Comparison of ENCODE assay signal across 18 mouse cellular contexts in the genomic region with DNA sequence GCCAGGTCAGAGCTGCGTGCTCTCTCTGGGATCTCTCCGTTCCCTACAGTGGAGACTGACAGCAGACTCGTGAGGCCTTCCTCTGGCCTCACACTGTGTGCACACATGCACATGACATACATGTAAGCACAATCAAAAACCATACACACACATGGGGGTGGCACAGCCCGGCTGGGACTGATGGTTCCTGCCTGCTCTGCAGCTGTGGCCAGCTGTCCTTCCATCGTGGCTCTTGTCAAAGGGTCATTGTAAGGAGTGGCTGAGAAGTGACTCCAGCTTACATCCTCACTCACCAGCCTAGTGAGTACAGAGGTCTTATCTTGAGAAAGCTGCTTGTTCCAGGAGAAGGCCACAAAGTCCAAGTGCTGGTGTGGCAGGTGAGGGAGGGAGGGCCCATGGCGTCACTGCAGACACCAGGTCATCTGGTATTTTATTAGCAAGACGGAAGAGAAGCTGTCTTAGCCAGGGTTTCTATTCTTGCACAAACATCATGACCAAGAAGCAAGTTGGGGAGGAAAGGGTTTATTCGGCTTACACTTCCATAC. TPM values are rescaled to one million over a fixed set of nuclear protein-coding genes. Genes with fewer than 3 reads are reported as not detected.
DNase-seq lines count a peak whose midpoint lies in the region; ATAC-seq and TF ChIP-seq lines count a peak whose summit lies in the region.
"Had no signal": no experiment of that assay in that cellular context is flagged by ENCODE, and none has a peak within 500 bp of the region (broad histone marks: within the 10 kb centered on the region; RNA-seq: fewer than 3 reads in every experiment).

No protein-coding gene starts in this region.

- peaks cover 9% of the 10 kb centered on the region; the same call in 1 of the 2 replicates for H3K4me1 ChIP-seq in hindbrain, embryonic 15.5 days (replicated peaks)
- peaks cover 8% of the 10 kb centered on the region for H3K4me1 ChIP-seq in hindbrain, embryonic 14.5 days (replicated peaks; ENCODE audit: control insufficient read depth, insufficient read depth, low read length)
- H3K4me1 ChIP-seq in embryonic facial prominence, embryonic 12.5 days, result peaks cover 4% of the 10 kb centered on the region; the same call in 1 of the 2 replicates
- peaks cover 8% of the 10 kb centered on the region; the same call in 1 of the 2 replicates for H3K4me1 ChIP-seq in intestine, embryonic 14.5 days (replicated peaks; ENCODE audit: control insufficient read depth, insufficient read depth, low read length)
- H3K4me1 ChIP-seq in small intestine, adult 2 months (ENCODE audit: control insufficient read depth, insufficient read depth, insufficient read length, low read length), result peaks cover 29% of the 10 kb centered on the region
- H3K4me1 ChIP-seq in liver, embryonic 11.5 days (replicated peaks; ENCODE audit: control insufficient read depth, insufficient read depth, low read length), result peaks cover 10% of the 10 kb centered on the region; the same call in 1 of the 2 replicates
- H3K4me1 ChIP-seq: heart, embryonic 10.5 days; limb, embryonic 12.5 days had no signal

- TF ChIP-seq CTCF in small intestine, adult 2 months (IDR thresholded peaks at IDR 0.05; ENCODE audit: extremely low read depth, insufficient read length, insufficient replicate concordance, low read depth, low read length), result no peak

- no peak for DNase-seq in hindbrain, embryonic 14.5 days (ENCODE audit: low spot score)
- DNase-seq in intestine, embryonic 14.5 days (ENCODE audit: low spot score), result no peak
- no peak for DNase-seq in urinary bladder, postnatal 36 days (ENCODE audit: low spot score in 2 of 2)
- no peak for DNase-seq in liver, embryonic 11.5 days (ENCODE audit: low spot score)
- DNase-seq: cerebellum, adult 18-20 months; liver, embryonic 13.5 days; thymus, postnatal 14 days had no signal

- no peak overlapping the region for H3K4me3 ChIP-seq in hindbrain, embryonic 15.5 days
- no peak overlapping the region for H3K4me3 ChIP-seq in hindbrain, embryonic 14.5 days (replicated peaks; ENCODE audit: low read length)
- H3K4me3 ChIP-seq in embryonic facial prominence, embryonic 12.5 days, result no peak overlapping the region
- no peak overlapping the region for H3K4me3 ChIP-seq in intestine, embryonic 14.5 days (ENCODE audit: low read depth, low read length)
- H3K4me3 ChIP-seq in small intestine, adult 2 months (ENCODE audit: low read depth, low read length), result peak overlapping the region; percentile 29
- H3K4me3 ChIP-seq in liver, embryonic 11.5 days (ENCODE audit: low read depth, low read length), result no peak overlapping the region
- H3K4me3 ChIP-seq: embryonic facial prominence, embryonic 13.5 days; heart, embryonic 10.5 days; limb, embryonic 12.5 days; liver, embryonic 13.5 days; midbrain, embryonic 12.5 days; neural tube, embryonic 13.5 days had no signal

- no peaks in the 10 kb centered on the region for H3K9me3 ChIP-seq in hindbrain, embryonic 15.5 days
- H3K9me3 ChIP-seq in hindbrain, embryonic 14.5 days (ENCODE audit: control insufficient read depth, low read length), result no peaks in the 10 kb centered on the region
- no peaks in the 10 kb centered on the region for H3K9me3 ChIP-seq in embryonic facial prominence, embryonic 12.5 days
- no peaks in the 10 kb centered on the region for H3K9me3 ChIP-seq in intestine, embryonic 14.5 days (ENCODE audit: control insufficient read depth, low read length)
- H3K9me3 ChIP-seq in liver, embryonic 11.5 days (ENCODE audit: control insufficient read depth, low read length), result no peaks in the 10 kb centered on the region
- H3K9me3 ChIP-seq: embryonic facial prominence, embryonic 13.5 days; heart, embryonic 10.5 days; limb, embryonic 12.5 days; liver, embryonic 13.5 days; midbrain, embryonic 12.5 days; neural tube, embryonic 13.5 days had no signal

- no peak overlapping the region for H3K27ac ChIP-seq in hindbrain, embryonic 15.5 days (replicated peaks)
- H3K27ac ChIP-seq in hindbrain, embryonic 14.5 days, result no peak overlapping the region
- no peak overlapping the region for H3K27ac ChIP-seq in embryonic facial prominence, embryonic 12.5 days
- no peak overlapping the region for H3K27ac ChIP-seq in intestine, embryonic 14.5 days (ENCODE audit: low read depth)
- peak overlapping the region; percentile 90 for H3K27ac ChIP-seq in small intestine, adult 2 months (ENCODE audit: insufficient read depth, low read depth, low read length)
- no peak overlapping the region for H3K27ac ChIP-seq in liver, embryonic 11.5 days (ENCODE audit: low read depth, low read length)
- H3K27ac ChIP-seq: embryonic facial prominence, embryonic 13.5 days; heart, embryonic 10.5 days; kidney, postnatal 0 days; limb, embryonic 12.5 days; liver, embryonic 13.5 days; macrophage; midbrain, embryonic 12.5 days; neural tube, embryonic 13.5 days had no signal

- no peak overlapping the region for H3K9ac ChIP-seq in hindbrain, embryonic 15.5 days
- no peak overlapping the region for H3K9ac ChIP-seq in hindbrain, embryonic 14.5 days
- H3K9ac ChIP-seq in embryonic facial prominence, embryonic 12.5 days, result no peak overlapping the region
- no peak overlapping the region for H3K9ac ChIP-seq in intestine, embryonic 14.5 days (ENCODE audit: low read length)
- H3K9ac ChIP-seq in liver, embryonic 11.5 days (ENCODE audit: low read depth, low read length), result no peak overlapping the region
- H3K9ac ChIP-seq: embryonic facial prominence, embryonic 13.5 days; limb, embryonic 12.5 days; liver, embryonic 13.5 days; midbrain, embryonic 12.5 days had no signal

- TF ChIP-seq POLR2A in small intestine, adult 2 months (IDR thresholded peaks at IDR 0.05; ENCODE audit: low read depth, low read length), result no peak; the same call in 1 of the 2 replicates

- peak; percentile 23; the same call in 1 of the 2 replicates for ATAC-seq in hindbrain, embryonic 15.5 days (ENCODE audit: low FRiP score, low read depth)
- ATAC-seq in hindbrain, embryonic 14.5 days (ENCODE audit: low FRiP score), result no peak
- 0 out of 2 replicates have a peak, but pooled peaks have one; percentile 42 for ATAC-seq in embryonic facial prominence, embryonic 12.5 days (ENCODE audit: insufficient number of reproducible peaks, insufficient read depth, low FRiP score, low TSS enrichment)
- peak; percentile 50; the same call in 1 of the 2 replicates for ATAC-seq in intestine, embryonic 14.5 days (replicated peaks; ENCODE audit: low FRiP score, low TSS enrichment, low read depth)
- no peak for ATAC-seq in liver, embryonic 11.5 days (replicated peaks; ENCODE audit: low FRiP score)

- H3K4me2 ChIP-seq in hindbrain, embryonic 15.5 days, result no peak overlapping the region
- no peak overlapping the region for H3K4me2 ChIP-seq in hindbrain, embryonic 14.5 days (replicated peaks)
- no peak overlapping the region for H3K4me2 ChIP-seq in embryonic facial prominence, embryonic 12.5 days (replicated peaks)
- H3K4me2 ChIP-seq in intestine, embryonic 14.5 days (ENCODE audit: low read length), result no peak overlapping the region
- H3K4me2 ChIP-seq in liver, embryonic 11.5 days, result no peak overlapping the region
- H3K4me2 ChIP-seq: embryonic facial prominence, embryonic 13.5 days; limb, embryonic 12.5 days; liver, embryonic 13.5 days; midbrain, embryonic 12.5 days; neural tube, embryonic 13.5 days had no signal

- no peaks in the 10 kb centered on the region; the same call in 1 of the 2 replicates for H3K27me3 ChIP-seq in hindbrain, embryonic 15.5 days
- H3K27me3 ChIP-seq in hindbrain, embryonic 14.5 days (ENCODE audit: control insufficient read depth, insufficient read depth, low read length), result peaks cover 23% of the 10 kb centered on the region
- no peaks in the 10 kb centered on the region for H3K27me3 ChIP-seq in embryonic facial prominence, embryonic 12.5 days
- H3K27me3 ChIP-seq in intestine, embryonic 14.5 days (replicated peaks; ENCODE audit: control insufficient read depth, insufficient read depth, low read length), result no peaks in the 10 kb centered on the region
- no peaks in the 10 kb centered on the region for H3K27me3 ChIP-seq in small intestine, adult 2 months (ENCODE audit: control insufficient read depth, insufficient read depth, low read length)
- H3K27me3 ChIP-seq in liver, embryonic 11.5 days (replicated peaks; ENCODE audit: control insufficient read depth, insufficient read depth, low read length), result no peaks in the 10 kb centered on the region
- H3K27me3 ChIP-seq: embryonic facial prominence, embryonic 13.5 days; liver, embryonic 13.5 days had no signal

- 83% methylated on average over 8 of the region's 8 CpGs for WGBS in hindbrain, embryonic 15.5 days
- 86% methylated on average over 8 of the region's 8 CpGs for WGBS in hindbrain, embryonic 14.5 days
- WGBS in embryonic facial prominence, embryonic 12.5 days, result 74% methylated on average over 8 of the region's 8 CpGs
- WGBS in intestine, embryonic 14.5 days, result 70% methylated on average over 7 of the region's 8 CpGs
- WGBS in small intestine, adult 2 months, result 22% methylated on average over 8 of the region's 8 CpGs
- 77% methylated on average over 8 of the region's 8 CpGs for WGBS in liver, embryonic 11.5 days

- H3K36me3 ChIP-seq in hindbrain, embryonic 15.5 days, result peaks cover 7% of the 10 kb centered on the region
- peaks cover 23% of the 10 kb centered on the region for H3K36me3 ChIP-seq in hindbrain, embryonic 14.5 days (replicated peaks; ENCODE audit: control insufficient read depth, insufficient read depth)
- H3K36me3 ChIP-seq in embryonic facial prominence, embryonic 12.5 days, result 0 out of 2 replicates have a peak, but pooled peaks cover 3% of the 10 kb centered on the region
- H3K36me3 ChIP-seq in intestine, embryonic 14.5 days (ENCODE audit: control insufficient read depth, insufficient read depth, low read length), result peaks cover 8% of the 10 kb centered on the region; the same call in 1 of the 2 replicates
- peaks cover 2% of the 10 kb centered on the region; the same call in 1 of the 2 replicates for H3K36me3 ChIP-seq in small intestine, adult 2 months (ENCODE audit: control insufficient read depth, insufficient read depth, low read length)
- H3K36me3 ChIP-seq in liver, embryonic 11.5 days (ENCODE audit: control insufficient read depth, insufficient read depth, low read length), result no peaks in the 10 kb centered on the region
- H3K36me3 ChIP-seq: embryonic facial prominence, embryonic 13.5 days; liver, embryonic 13.5 days had no signal

RNA-seq across cellular contexts. Expression of a gene that starts 37.0 kb away (rescaled TPM):
- polyA plus RNA-seq in hindbrain, embryonic 15.5 days (2015; fragmentation: Nextera tagmentation; extraction: Ambion mirVana), result 427 and 433 TPM in 2 replicates
- 352 and 396 TPM in 2 replicates for polyA plus RNA-seq in hindbrain, embryonic 14.5 days (2014; fragmentation: Nextera tagmentation; extraction: Ambion mirVana)
- polyA plus RNA-seq in embryonic facial prominence, embryonic 12.5 days (2016; fragmentation: Nextera tagmentation; extraction: Ambion mirVana), result 57.9 and 69.8 TPM in 2 replicates
- 61.5 and 69.7 TPM in 2 replicates for polyA plus RNA-seq in intestine, embryonic 14.5 days (2014; fragmentation: Nextera tagmentation; extraction: Ambion mirVana)
- 30.0 and 33.4 TPM in 2 replicates for polyA plus RNA-seq in small intestine, adult 2 months (2012; rRNA removed)
- polyA plus RNA-seq in liver, embryonic 11.5 days (2014; fragmentation: Nextera tagmentation; extraction: Ambion mirVana), result 50.0 and 51.1 TPM in 2 replicates

RNA-seq across cellular contexts. Expression of a gene that starts 56.3 kb away (rescaled TPM):
- not detected in 2 replicates for polyA plus RNA-seq in hindbrain, embryonic 15.5 days (2015; fragmentation: Nextera tagmentation; extraction: Ambion mirVana)
- not detected in 2 replicates for polyA plus RNA-seq in hindbrain, embryonic 14.5 days (2014; fragmentation: Nextera tagmentation; extraction: Ambion mirVana)
- 0.09 TPM in 1 of 2 replicates, not detected in the other for polyA plus RNA-seq in embryonic facial prominence, embryonic 12.5 days (2016; fragmentation: Nextera tagmentation; extraction: Ambion mirVana)
- polyA plus RNA-seq in intestine, embryonic 14.5 days (2014; fragmentation: Nextera tagmentation; extraction: Ambion mirVana), result not detected in 2 replicates
- 8.3 and 51.7 TPM in 2 replicates for polyA plus RNA-seq in small intestine, adult 2 months (2012; rRNA removed)
- polyA plus RNA-seq in liver, embryonic 11.5 days (2014; fragmentation: Nextera tagmentation; extraction: Ambion mirVana), result not detected in 2 replicates
- polyA plus RNA-seq: embryonic facial prominence, embryonic 13.5 days; forebrain, embryonic 16.5 days; heart, embryonic 10.5 days; limb, embryonic 12.5 days; liver, embryonic 13.5 days had no signal

RNA-seq across cellular contexts. Expression of a gene that starts 59.1 kb away (rescaled TPM):
- 18.4 and 21.7 TPM in 2 replicates for polyA plus RNA-seq in hindbrain, embryonic 15.5 days (2015; fragmentation: Nextera tagmentation; extraction: Ambion mirVana)
- 23.1 and 27.8 TPM in 2 replicates for polyA plus RNA-seq in hindbrain, embryonic 14.5 days (2014; fragmentation: Nextera tagmentation; extraction: Ambion mirVana)
- polyA plus RNA-seq in embryonic facial prominence, embryonic 12.5 days (2016; fragmentation: Nextera tagmentation; extraction: Ambion mirVana), result 9.7 and 10.6 TPM in 2 replicates
- polyA plus RNA-seq in intestine, embryonic 14.5 days (2014; fragmentation: Nextera tagmentation; extraction: Ambion mirVana), result 8.2 and 9.4 TPM in 2 replicates
- polyA plus RNA-seq in small intestine, adult 2 months (2012; rRNA removed), result 9.4 and 11.6 TPM in 2 replicates
- 1.9 and 2.2 TPM in 2 replicates for polyA plus RNA-seq in liver, embryonic 11.5 days (2014; fragmentation: Nextera tagmentation; extraction: Ambion mirVana)
- polyA plus RNA-seq: macrophage had no signal

Comparison
In these comparisons a context has a peak if more than half of its experiments do, and no peak if none do; other contexts are left out.
1. ATAC-seq: peak in hindbrain, embryonic 15.5 days (single experiment), embryonic facial prominence, embryonic 12.5 days (single experiment) and intestine, embryonic 14.5 days (single experiment); none in hindbrain, embryonic 14.5 days (single experiment) and liver, embryonic 11.5 days (single experiment).